Mouse (Mus musculus) E14TG2a.4 (cell line): ENCODE measurements around the gene 7420426K07Rik.

Experiments
- CTCF ChIP-seq: conservative IDR thresholded peaks from 2 replicates; pipeline ENCODE4 v1.5.1; 2014; ENCODE audit warnings: low read length
- POU5F1 ChIP-seq: IDR thresholded peaks from 2 replicates; pipeline ENCODE4 v1.6.1; 2014; ENCODE audit warnings: low read length, borderline replicate concordance

DNA sequence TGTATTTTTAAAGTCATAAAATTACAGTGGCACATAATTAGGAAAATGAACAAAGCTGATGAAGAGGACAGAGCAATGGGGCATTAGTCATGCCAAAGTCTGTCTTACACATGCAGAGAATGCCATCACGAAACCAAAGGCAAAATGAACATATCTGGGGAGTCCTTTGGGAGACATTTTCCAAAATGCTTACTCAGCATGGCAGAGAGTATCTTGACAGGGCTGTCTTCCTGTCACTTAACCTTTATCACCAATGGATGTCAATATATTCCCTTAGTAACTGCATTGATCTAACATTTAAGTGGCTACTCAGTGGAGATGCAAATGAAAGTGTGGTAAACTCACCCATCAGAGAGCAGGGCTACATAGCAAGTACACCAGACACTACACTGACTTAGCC is 1.4 kb upstream of the 7420426K07Rik start:
- TF ChIP-seq CTCF (no peak), POU5F1 (no peak)
